Mouse (Mus musculus) intestine, embryonic 14.5 days (tissue): ENCODE data around the gene Nos1ap. TPM values are rescaled to one million over a fixed set of nuclear protein-coding genes. Genes with fewer than 3 reads are reported as not detected.

Experiments used
- ATAC-seq: fragments of 200-750 bp; cut with Nextera tagmentation; replicated peaks from 2 replicates; pipeline ENCODE4 v1.8.0; 2017; ENCODE audit warnings: low read depth, moderate number of reproducible peaks, moderate TSS enrichment, moderate library complexity; ENCODE audit not compliant: low FRiP score, low TSS enrichment
- DNase-seq: peaks from one replicate; pipeline ENCODE4 v3.0.0-alpha.2; 2018; ENCODE audit warnings: low spot score
- H3K27ac ChIP-seq: fragments of 300-500 bp; sonication (generic); 2 replicates; pipeline ENCODE4 v1.5.1; 2014; ENCODE audit warnings: low read depth, mild to moderate bottlenecking, control low read depth
- H3K27me3 ChIP-seq: fragments of 300-500 bp; sonication (generic); replicated peaks from 2 replicates; pipeline ENCODE4 v1.6.1; 2014; ENCODE audit warnings: low read length, control low read depth; ENCODE audit not compliant: control insufficient read depth, insufficient read depth
- H3K36me3 ChIP-seq: fragments of 300-500 bp; sonication (generic); 2 replicates; pipeline ENCODE4 v1.6.1; 2014; ENCODE audit warnings: low read length, control low read depth; ENCODE audit not compliant: control insufficient read depth, insufficient read depth
- H3K4me1 ChIP-seq: fragments of 300-500 bp; sonication (generic); replicated peaks from 2 replicates; pipeline ENCODE4 v1.6.1; 2014; ENCODE audit warnings: low read length, control low read depth, mixed read lengths; ENCODE audit not compliant: control insufficient read depth, insufficient read depth
- H3K4me2 ChIP-seq: fragments of 300-500 bp; sonication (generic); 2 replicates; pipeline ENCODE4 v1.6.1; 2014; ENCODE audit warnings: low read length
- H3K4me3 ChIP-seq: fragments of 300-500 bp; sonication (generic); 2 replicates; pipeline ENCODE4 v1.5.1; 2014; ENCODE audit warnings: low read depth, low read length, control low read depth, mixed read lengths
- H3K9ac ChIP-seq: fragments of 300-500 bp; sonication (generic); 2 replicates; pipeline ENCODE4 v1.6.1; 2014; ENCODE audit warnings: mild to moderate bottlenecking, low read length
- H3K9me3 ChIP-seq: fragments of 300-500 bp; sonication (generic); 2 replicates; pipeline ENCODE4 v1.6.1; 2016; ENCODE audit warnings: low read length, control low read depth; ENCODE audit not compliant: control insufficient read depth
- WGBS: fragments of 180-500 bp; shearing (Covaris S2); extraction: QIAGEN DNeasy Blood & Tissue Kit; methylation state at CpG from one replicate; pipeline ENCODE4 v1.1.7; 2014; 5-methylcytosine and 5-hydroxymethylcytosine counted together
- polyA plus RNA-seq: library from polyadenylated mRNA; unstranded; fragments of >200 nt; fragmentation: Nextera tagmentation; extraction: Ambion mirVana; gene quantifications from 2 replicates; pipeline ENCODE4 v1.2.1, GENCODE M21; 2014

The Nos1ap gene
- polyA plus RNA-seq, 1 experiment from 2014 or later = 12.1 TPM

DNA sequence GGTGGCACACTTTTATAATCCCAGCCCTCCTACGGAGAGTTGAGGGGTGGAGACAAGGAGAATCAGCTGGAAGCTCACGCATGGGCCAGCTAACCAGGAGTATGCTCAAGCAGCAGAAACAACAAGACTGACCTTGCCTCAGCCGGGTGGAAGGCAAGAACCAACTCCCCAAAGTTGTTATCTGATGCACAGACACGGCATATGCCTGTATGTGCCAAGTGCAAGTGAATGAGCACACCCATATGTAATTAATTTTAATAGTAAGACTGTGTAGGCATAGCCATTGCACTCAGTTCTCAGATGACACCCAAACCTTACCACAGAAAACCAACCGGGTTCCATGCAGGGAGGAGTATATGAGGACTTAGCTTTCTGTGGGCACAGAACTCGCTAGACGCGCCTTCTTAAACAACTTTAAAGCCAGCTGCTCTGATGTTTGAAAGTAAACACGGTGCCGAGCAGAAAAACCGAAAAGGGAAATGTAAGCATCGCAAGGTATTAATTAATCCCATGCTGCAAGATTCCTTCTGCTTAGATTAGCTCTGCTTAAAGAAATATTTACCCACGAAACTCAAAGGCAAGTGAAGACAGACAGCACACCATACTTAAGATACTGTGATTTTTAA lies 9.1 kb downstream of the Nos1ap start:
- Histone ChIP-seq H3K27ac (no peak overlapping the region), H3K27me3 (no peaks in the 10 kb centered on the region), H3K9ac (no peak overlapping the region), H3K4me1 (peaks cover 26% of the 10 kb centered on the region), H3K4me2 (peak overlapping the region; percentile 29), H3K4me3 (no peak overlapping the region), H3K36me3 (peaks cover 4% of the 10 kb centered on the region; the same call in 1 of the 2 replicates), H3K9me3 (peaks cover 3% of the 10 kb centered on the region)
- no peak for ATAC-seq
- 39% methylated on average over 13 of the region's 13 CpGs for WGBS
- no peak for DNase-seq

DNA sequence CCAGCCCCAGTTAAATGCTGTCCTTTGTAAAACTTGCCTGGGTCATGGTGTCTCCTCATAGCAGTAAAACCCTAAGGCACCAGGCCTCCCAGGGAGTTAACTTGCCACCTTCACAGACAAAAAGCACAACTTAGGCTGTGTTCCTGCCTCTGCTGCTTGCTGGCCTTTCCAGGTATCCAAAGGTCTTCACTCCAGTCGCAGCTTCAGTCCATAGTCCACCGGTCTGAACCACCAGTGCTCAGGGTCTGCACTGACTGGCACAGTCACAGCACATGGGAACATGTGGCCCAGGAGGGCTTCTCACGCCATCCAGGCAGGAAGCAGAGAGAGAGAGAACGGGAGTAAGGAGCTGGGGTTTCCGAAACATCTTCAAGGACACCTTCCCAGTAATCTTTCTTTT lies 10.2 kb downstream of the Nos1ap start:
- Histone ChIP-seq H3K4me1 (peaks cover 30% of the 10 kb centered on the region), H3K36me3 (0 out of 2 replicates have a peak, but pooled peaks cover 2% of the 10 kb centered on the region), H3K4me3 (no peak overlapping the region), H3K9ac (no peak overlapping the region), H3K27me3 (no peaks in the 10 kb centered on the region), H3K9me3 (no peaks in the 10 kb centered on the region), H3K27ac (no peak overlapping the region), H3K4me2 (no peak overlapping the region)
- WGBS = 92% methylated on average over 5 of the region's 5 CpGs
- ATAC-seq = no peak
- no peak for DNase-seq

DNA sequence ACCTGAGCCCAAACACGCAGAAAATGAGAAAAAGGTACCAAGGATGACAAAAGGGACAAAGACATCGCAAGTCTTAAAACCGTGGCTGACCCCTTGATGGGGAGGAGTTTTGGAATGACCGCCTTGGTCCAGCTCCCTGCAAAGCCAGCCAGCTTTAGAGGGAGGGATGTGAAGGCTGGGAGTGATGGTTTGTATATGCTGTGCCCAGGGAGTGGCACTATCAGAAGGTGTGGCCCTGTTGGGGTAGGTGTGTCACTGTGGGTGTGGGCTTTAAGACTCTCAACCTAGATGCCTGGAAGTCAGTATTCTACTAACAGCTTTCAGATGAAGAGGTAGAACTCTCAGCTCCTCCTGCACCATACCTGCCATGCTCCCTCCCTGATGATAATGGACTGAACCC lies 10.6 kb downstream of the Nos1ap start:
- Histone ChIP-seq H3K4me2 (no peak overlapping the region), H3K4me3 (no peak overlapping the region), H3K9me3 (no peaks in the 10 kb centered on the region), H3K9ac (no peak overlapping the region), H3K4me1 (peaks cover 30% of the 10 kb centered on the region), H3K36me3 (no peaks in the 10 kb centered on the region), H3K27me3 (no peaks in the 10 kb centered on the region), H3K27ac (no peak overlapping the region)
- no peak for ATAC-seq
- no peak for DNase-seq
- WGBS = 97% methylated on average over 4 of the region's 4 CpGs

DNA sequence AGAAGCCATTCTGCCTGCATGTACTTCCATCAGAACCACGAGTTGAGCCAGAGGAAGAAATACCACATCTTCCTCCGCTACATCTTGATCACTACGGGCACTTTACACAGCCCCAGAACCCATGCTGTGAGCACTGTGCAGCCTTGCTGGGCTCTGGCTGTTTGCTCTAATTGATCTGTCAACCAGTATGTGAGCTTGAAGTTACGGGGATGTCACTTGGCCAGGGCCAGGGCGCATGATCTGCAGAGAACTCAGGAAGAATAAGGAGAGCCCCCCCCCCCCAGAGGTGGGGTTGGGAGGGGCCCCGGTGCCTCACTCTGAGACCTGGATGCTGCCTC lies 13.0 kb downstream of the Nos1ap start:
- H3K9me3 ChIP-seq = 0 out of 2 replicates have a peak, but pooled peaks cover 7% of the 10 kb centered on the region
- DNase-seq = no peak
- no peak overlapping the region for H3K27ac ChIP-seq
- no peaks in the 10 kb centered on the region for H3K27me3 ChIP-seq
- no peak overlapping the region for H3K4me2 ChIP-seq
- H3K4me3 ChIP-seq = no peak overlapping the region
- no peak overlapping the region for H3K9ac ChIP-seq
- WGBS = 44% methylated on average over 6 of the region's 6 CpGs
- no peaks in the 10 kb centered on the region for H3K36me3 ChIP-seq
- peaks cover 30% of the 10 kb centered on the region for H3K4me1 ChIP-seq
- ATAC-seq = no peak

DNA sequence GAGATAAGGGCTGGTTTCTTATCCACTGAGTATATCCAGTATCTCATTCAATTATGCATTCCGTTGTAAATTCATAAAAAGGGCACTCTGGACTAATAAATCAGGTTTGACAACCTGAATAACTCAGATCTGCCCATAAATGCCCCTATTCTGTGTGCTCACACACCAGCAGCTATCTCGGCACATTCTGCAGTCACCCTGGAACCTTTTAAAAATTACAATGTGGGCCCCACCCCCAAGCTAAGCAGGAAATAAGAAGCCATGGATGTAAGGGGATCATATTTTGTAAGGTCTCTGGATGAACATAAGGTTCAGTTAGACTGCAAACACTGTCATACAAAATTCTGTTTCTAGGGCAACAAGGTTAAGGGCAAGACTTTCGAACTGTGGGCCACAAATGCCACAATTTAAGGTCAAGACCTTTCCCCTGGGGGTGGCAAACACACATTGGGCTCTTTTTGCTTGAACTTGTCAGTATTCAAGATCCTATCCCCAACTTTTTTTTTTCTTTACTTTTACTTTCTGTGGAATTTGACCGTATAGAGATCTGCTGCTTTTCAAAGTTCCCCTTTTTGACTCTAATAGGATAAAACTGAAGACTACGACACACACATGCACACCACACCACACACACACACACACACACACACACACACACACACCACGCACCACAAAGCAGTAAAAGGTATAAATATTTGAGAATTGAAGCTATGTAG lies 13.5 kb downstream of the Nos1ap start:
- Histone ChIP-seq H3K4me2 (0 out of 2 replicates have a peak overlapping the region, but pooled peaks have one; percentile 8), H3K27ac (no peak overlapping the region), H3K27me3 (no peaks in the 10 kb centered on the region), H3K9me3 (0 out of 2 replicates have a peak, but pooled peaks cover 7% of the 10 kb centered on the region), H3K4me3 (no peak overlapping the region), H3K9ac (no peak overlapping the region), H3K36me3 (no peaks in the 10 kb centered on the region), H3K4me1 (peaks cover 27% of the 10 kb centered on the region)
- WGBS = 38% methylated on average over 6 of the region's 6 CpGs
- ATAC-seq (peak; percentile 86), DNase-seq (peak; percentile 58)

DNA sequence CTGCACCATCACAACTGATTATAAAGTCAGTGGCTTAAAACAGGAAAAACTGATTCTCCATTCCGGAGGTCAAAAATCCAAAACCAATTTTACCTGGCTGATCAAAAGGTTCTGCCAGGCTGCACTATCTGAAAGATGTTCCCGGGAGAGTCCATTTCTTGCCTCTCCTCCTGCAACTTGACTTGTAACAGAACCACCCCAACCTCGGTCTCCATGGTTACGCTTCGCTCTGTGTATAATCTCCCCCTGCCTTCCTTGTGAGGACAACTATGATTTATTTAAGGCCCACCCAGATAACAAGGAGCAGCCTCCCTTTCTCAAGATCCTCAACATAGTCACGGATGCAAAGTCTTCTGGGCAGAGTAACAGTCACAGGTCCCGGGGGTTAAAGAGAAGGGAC lies 16.5 kb downstream of the Nos1ap start:
- Histone ChIP-seq H3K36me3 (no peaks in the 10 kb centered on the region), H3K4me1 (peaks cover 25% of the 10 kb centered on the region), H3K9me3 (0 out of 2 replicates have a peak, but pooled peaks cover 7% of the 10 kb centered on the region), H3K27me3 (no peaks in the 10 kb centered on the region), H3K4me2 (no peak overlapping the region), H3K9ac (no peak overlapping the region), H3K27ac (no peak overlapping the region), H3K4me3 (no peak overlapping the region)
- no peak for ATAC-seq
- no peak for DNase-seq
- 58% methylated on average over 7 of the region's 7 CpGs for WGBS

DNA sequence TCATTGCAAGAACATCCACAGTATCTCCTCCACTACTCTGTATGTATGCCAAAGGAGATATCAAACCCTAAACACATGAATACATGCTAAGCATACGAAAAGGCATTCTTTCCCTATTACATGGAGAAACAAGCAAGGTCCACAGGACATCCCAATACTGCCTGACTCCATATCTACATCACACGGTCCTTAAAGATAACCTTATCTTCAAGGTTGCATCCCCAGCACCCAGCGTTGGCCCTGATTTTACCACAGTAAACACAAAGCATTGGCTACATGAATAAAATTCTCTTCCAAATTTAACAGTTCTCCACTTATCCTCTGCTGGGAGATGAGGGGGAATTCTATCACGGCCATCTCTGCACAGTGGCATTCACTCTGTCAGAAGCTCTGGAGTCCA lies 22.7 kb downstream of the Nos1ap start:
- no peak overlapping the region for H3K4me2 ChIP-seq
- H3K4me3 ChIP-seq = no peak overlapping the region
- ATAC-seq = no peak
- H3K27me3 ChIP-seq = no peaks in the 10 kb centered on the region
- H3K9ac ChIP-seq = no peak overlapping the region
- no peaks in the 10 kb centered on the region for H3K36me3 ChIP-seq
- 0 out of 2 replicates have a peak, but pooled peaks cover 5% of the 10 kb centered on the region for H3K4me1 ChIP-seq
- no peak for DNase-seq
- H3K9me3 ChIP-seq = no peaks in the 10 kb centered on the region
- H3K27ac ChIP-seq = no peak overlapping the region
- whole genome bisulfite sequencing = 82% methylated on average over 4 of the region's 4 CpGs

DNA sequence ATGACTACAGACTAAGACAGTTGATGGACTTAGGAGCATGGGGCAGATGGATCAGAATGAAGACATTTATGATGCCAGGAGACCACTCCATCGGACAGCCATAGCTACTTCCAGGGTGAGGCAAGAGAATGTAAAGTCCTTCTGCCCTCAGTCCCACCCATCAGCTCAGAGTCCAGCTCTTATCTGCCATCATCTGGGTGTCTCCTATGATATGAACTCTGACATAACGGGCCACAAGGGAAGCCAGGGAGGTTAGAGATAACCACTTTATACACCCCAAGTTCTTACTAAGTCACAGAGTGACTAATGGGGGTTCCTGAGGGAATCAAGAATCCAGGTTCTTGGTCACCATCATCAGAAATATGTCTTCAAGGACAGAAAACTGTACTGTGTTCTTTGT lies 23.1 kb downstream of the Nos1ap start:
- ATAC-seq (no peak), DNase-seq (no peak)
- Histone ChIP-seq H3K27ac (no peak overlapping the region), H3K27me3 (no peaks in the 10 kb centered on the region), H3K4me3 (no peak overlapping the region), H3K4me2 (no peak overlapping the region), H3K9me3 (no peaks in the 10 kb centered on the region), H3K9ac (no peak overlapping the region), H3K36me3 (no peaks in the 10 kb centered on the region), H3K4me1 (0 out of 2 replicates have a peak, but pooled peaks cover 5% of the 10 kb centered on the region)
- 89% methylated on average over 2 of the region's 2 CpGs for WGBS

DNA sequence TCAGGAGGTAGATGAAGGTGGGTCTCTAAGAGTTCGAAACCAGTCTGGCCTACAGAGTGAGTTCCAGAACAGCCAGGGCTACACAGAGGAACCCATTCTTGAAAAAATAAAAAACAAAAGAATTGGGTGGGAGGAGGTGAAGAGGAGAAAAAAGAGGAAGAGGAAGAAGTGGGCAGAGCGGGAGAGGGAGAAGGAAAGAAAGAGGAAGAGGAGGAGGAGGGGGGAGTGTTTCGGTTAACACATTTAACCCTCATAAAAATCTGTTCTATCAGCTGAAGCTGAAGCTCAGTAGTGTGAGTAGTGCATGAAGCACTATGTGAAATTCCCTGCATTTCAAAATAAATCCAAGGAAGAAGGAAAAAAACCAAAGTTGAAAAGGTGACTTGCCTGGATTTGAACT lies 24.7 kb downstream of the Nos1ap start:
- no peak for DNase-seq
- H3K27ac ChIP-seq = no peak overlapping the region
- 0 out of 2 replicates have a peak, but pooled peaks cover 5% of the 10 kb centered on the region for H3K4me1 ChIP-seq
- ATAC-seq = no peak
- H3K4me2 ChIP-seq = no peak overlapping the region
- H3K36me3 ChIP-seq = no peaks in the 10 kb centered on the region
- no peaks in the 10 kb centered on the region for H3K9me3 ChIP-seq
- H3K4me3 ChIP-seq = no peak overlapping the region
- no peaks in the 10 kb centered on the region for H3K27me3 ChIP-seq
- 90% methylated on average over 3 of the region's 3 CpGs for WGBS
- H3K9ac ChIP-seq = no peak overlapping the region
